Mouse (Mus musculus) hindbrain, embryonic 13.5 days (tissue): Measurements from ENCODE around the gene Tnfsf15. TPM values are rescaled to one million over a fixed set of nuclear protein-coding genes. Genes with fewer than 3 reads are reported as not detected.

Experiments
- polyA plus RNA-seq: library from polyadenylated mRNA; unstranded; fragments of >200 nt; fragmentation: Nextera tagmentation; extraction: Ambion mirVana; gene quantifications from 2 replicates; pipeline ENCODE4 v1.2.1, GENCODE M21; 2015

Tnfsf15 gene
- polyA plus RNA-seq, 1 experiment from 2014 or later, result not detected

Other genes starting within 250 kb of the Tnfsf15 start
- gene Whrn, start 249.1 kb downstream of the Tnfsf15 start, polyA plus RNA-seq, result 5.3 and 5.6 TPM in 2 replicates
- 464 and 480 TPM in 2 replicates for gene Atp6v1g1, start 200.3 kb downstream of the Tnfsf15 start, polyA plus RNA-seq
- gene Tmem268, start 186.3 kb downstream of the Tnfsf15 start, polyA plus RNA-seq, result 3.0 and 4.4 TPM in 2 replicates
- not detected in 2 replicates for gene Gm11213, start 139.9 kb downstream of the Tnfsf15 start, polyA plus RNA-seq
- gene Tex48, start 122.7 kb downstream of the Tnfsf15 start, polyA plus RNA-seq, result not detected in 2 replicates
- not detected in 2 replicates for gene Gm11214, start 81.7 kb downstream of the Tnfsf15 start, polyA plus RNA-seq
- 0.04 TPM in 1 of 2 replicates, not detected in the other for gene Tnfsf8, start 116.2 kb upstream of the Tnfsf15 start, polyA plus RNA-seq